22 mouse cellular contexts compared by ENCODE assay signal in the genomic region with DNA sequence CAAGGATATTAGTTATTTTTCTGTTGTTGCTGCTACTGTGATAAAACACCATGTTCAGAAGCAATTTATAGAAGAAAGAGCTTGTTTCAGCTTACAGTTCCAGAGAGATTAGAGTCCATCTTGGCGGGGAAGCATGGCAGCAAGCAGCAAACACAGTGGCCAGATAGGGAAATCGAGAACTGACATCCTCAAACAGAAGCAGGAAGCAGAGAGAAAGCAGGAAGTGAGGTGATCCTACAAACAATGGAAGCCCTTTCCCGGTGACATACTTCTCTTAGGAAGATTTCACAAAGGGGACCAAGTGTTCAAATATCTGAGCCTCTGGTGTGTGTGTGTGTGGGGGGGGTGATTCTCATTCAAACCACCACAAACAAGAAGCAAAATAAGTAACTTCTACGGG.
DNase-seq lines count a peak whose midpoint lies in the region; ATAC-seq and TF ChIP-seq lines count a peak whose summit lies in the region.
"Had no signal": no experiment of that assay in that cellular context is flagged by ENCODE, and none has a peak within 500 bp of the region (broad histone marks: within the 10 kb centered on the region; RNA-seq: fewer than 3 reads in every experiment).

No protein-coding gene starts in this region.

- no peak for TF ChIP-seq EP300 in heart, postnatal 0 days (IDR thresholded peaks at IDR 0.05; ENCODE audit: low read depth)

- no peak for ATAC-seq in heart, postnatal 0 days (ENCODE audit: insufficient read depth, low read depth)
- no peak for ATAC-seq in kidney, embryonic 16.5 days (ENCODE audit: low FRiP score, low TSS enrichment)
- ATAC-seq in midbrain, embryonic 11.5 days (ENCODE audit: low FRiP score) = no peak
- ATAC-seq in megakaryocyte progenitor cell, adult 5-6 weeks (replicated peaks; ENCODE audit: poor library complexity) = peak; percentile 30; the same call in 1 of the 2 replicates
- ATAC-seq: activated CD4-positive, CD25-positive, alpha-beta regulatory T cell, adult 4 months; forebrain, embryonic 14.5 days; hindbrain, postnatal 0 days; Patski had no signal

- peak; percentile 16 for DNase-seq in heart, postnatal 0 days (ENCODE audit: low spot score)
- DNase-seq in heart, adult 9 months (ENCODE audit: low spot score in 2 of 2) = no peak
- DNase-seq in kidney, adult 18-20 months = no peak
- peak; percentile 28 for DNase-seq in midbrain, embryonic 11.5 days (ENCODE audit: low spot score, missing footprints)
- no peak for DNase-seq in midbrain, embryonic 10.5 days (ENCODE audit: low spot score)
- DNase-seq in embryonic facial prominence, embryonic 10.5 days (ENCODE audit: low spot score) = no peak
- DNase-seq: adrenal gland, postnatal 14 days; cerebellum, adult 18-20 months; gastrocnemius, postnatal 36 days; heart, adult 2 months; heart, postnatal 4 days had no signal

- no peaks in the 10 kb centered on the region for H3K36me3 ChIP-seq in heart, postnatal 0 days (replicated peaks; ENCODE audit: control insufficient read depth, insufficient read depth, low read length)
- H3K36me3 ChIP-seq in kidney, embryonic 16.5 days (ENCODE audit: insufficient read depth, low read length) = no peaks in the 10 kb centered on the region
- no peaks in the 10 kb centered on the region for H3K36me3 ChIP-seq in midbrain, embryonic 11.5 days (ENCODE audit: control insufficient read depth, insufficient read depth, low read length)
- H3K36me3 ChIP-seq in midbrain, embryonic 10.5 days = no peaks in the 10 kb centered on the region
- H3K36me3 ChIP-seq in embryonic facial prominence, embryonic 10.5 days (replicated peaks) = no peaks in the 10 kb centered on the region
- H3K36me3 ChIP-seq: embryonic facial prominence, embryonic 15.5 days; forebrain, embryonic 10.5 days; heart, embryonic 12.5 days; hindbrain, embryonic 13.5 days had no signal

- no peak overlapping the region for H3K4me2 ChIP-seq in heart, postnatal 0 days (ENCODE audit: low read depth, low read length)
- no peak overlapping the region for H3K4me2 ChIP-seq in kidney, embryonic 16.5 days (replicated peaks; ENCODE audit: low read depth, low read length)
- H3K4me2 ChIP-seq in midbrain, embryonic 11.5 days = no peak overlapping the region
- H3K4me2 ChIP-seq: embryonic facial prominence, embryonic 15.5 days; heart, embryonic 12.5 days; hindbrain, embryonic 13.5 days had no signal

- 61% methylated on average over 4 of the region's 4 CpGs for WGBS in heart, postnatal 0 days
- 76% methylated on average over 4 of the region's 4 CpGs for WGBS in kidney, embryonic 16.5 days
- 80% methylated on average over 4 of the region's 4 CpGs for WGBS in midbrain, embryonic 11.5 days
- WGBS in midbrain, embryonic 10.5 days = 77% methylated on average over 4 of the region's 4 CpGs
- 75% methylated on average over 4 of the region's 4 CpGs for WGBS in embryonic facial prominence, embryonic 10.5 days

- no peak overlapping the region for H3K9ac ChIP-seq in heart, postnatal 0 days (replicated peaks; ENCODE audit: low read depth, low read length)
- no peak overlapping the region; the same call in 1 of the 2 replicates for H3K9ac ChIP-seq in kidney, embryonic 16.5 days (replicated peaks; ENCODE audit: low read length)
- no peak overlapping the region for H3K9ac ChIP-seq in midbrain, embryonic 11.5 days (ENCODE audit: low read length)
- H3K9ac ChIP-seq: embryonic facial prominence, embryonic 15.5 days; heart, embryonic 12.5 days; hindbrain, embryonic 13.5 days had no signal

- H3K27ac ChIP-seq in heart, postnatal 0 days (ENCODE audit: low read depth) = no peak overlapping the region
- H3K27ac ChIP-seq in kidney, embryonic 16.5 days (ENCODE audit: low read length) = peak overlapping the region; percentile 78
- no peak overlapping the region for H3K27ac ChIP-seq in midbrain, embryonic 11.5 days (ENCODE audit: low read depth, low read length)
- no peak overlapping the region for H3K27ac ChIP-seq in midbrain, embryonic 10.5 days (replicated peaks)
- no peak overlapping the region for H3K27ac ChIP-seq in embryonic facial prominence, embryonic 10.5 days (replicated peaks)
- H3K27ac ChIP-seq: embryonic facial prominence, embryonic 15.5 days; forebrain, embryonic 10.5 days; heart, adult 2 months; hindbrain, embryonic 13.5 days; hindbrain, postnatal 0 days had no signal

- no peak for TF ChIP-seq CTCF in heart, postnatal 0 days (IDR thresholded peaks at IDR 0.05; ENCODE audit: low read depth)

- H3K4me3 ChIP-seq in heart, postnatal 0 days (ENCODE audit: low read depth, low read length) = no peak overlapping the region
- H3K4me3 ChIP-seq in kidney, embryonic 16.5 days (ENCODE audit: low read length) = no peak overlapping the region
- H3K4me3 ChIP-seq in midbrain, embryonic 11.5 days (ENCODE audit: low read depth, low read length) = no peak overlapping the region
- no peak overlapping the region for H3K4me3 ChIP-seq in midbrain, embryonic 10.5 days
- no peak overlapping the region for H3K4me3 ChIP-seq in embryonic facial prominence, embryonic 10.5 days
- H3K4me3 ChIP-seq: embryonic facial prominence, embryonic 15.5 days; erythroblast, embryonic 14.5 days; forebrain, embryonic 10.5 days; heart, adult 2 months; heart, embryonic 12.5 days; hindbrain, embryonic 13.5 days had no signal

- no peaks in the 10 kb centered on the region for H3K27me3 ChIP-seq in heart, postnatal 0 days (ENCODE audit: control insufficient read depth, insufficient read depth, low read length)
- H3K27me3 ChIP-seq in kidney, embryonic 16.5 days (ENCODE audit: insufficient read depth, low read length) = no peaks in the 10 kb centered on the region
- no peaks in the 10 kb centered on the region for H3K27me3 ChIP-seq in midbrain, embryonic 11.5 days (ENCODE audit: control insufficient read depth, insufficient read depth, low read length)
- no peaks in the 10 kb centered on the region for H3K27me3 ChIP-seq in midbrain, embryonic 10.5 days (ENCODE audit: low read depth, poor library complexity, severe bottlenecking)
- H3K27me3 ChIP-seq in embryonic facial prominence, embryonic 10.5 days (replicated peaks; ENCODE audit: low read depth, poor library complexity, severe bottlenecking) = no peaks in the 10 kb centered on the region
- H3K27me3 ChIP-seq: embryonic facial prominence, embryonic 15.5 days; heart, embryonic 12.5 days; hindbrain, embryonic 13.5 days; Patski had no signal

- no peaks in the 10 kb centered on the region for H3K9me3 ChIP-seq in heart, postnatal 0 days (replicated peaks; ENCODE audit: control insufficient read depth, low read length)
- H3K9me3 ChIP-seq in kidney, embryonic 16.5 days (ENCODE audit: low read length) = no peaks in the 10 kb centered on the region
- H3K9me3 ChIP-seq in midbrain, embryonic 11.5 days (ENCODE audit: control insufficient read depth, low read length) = no peaks in the 10 kb centered on the region
- no peaks in the 10 kb centered on the region for H3K9me3 ChIP-seq in midbrain, embryonic 10.5 days (replicated peaks)
- no peaks in the 10 kb centered on the region for H3K9me3 ChIP-seq in embryonic facial prominence, embryonic 10.5 days
- H3K9me3 ChIP-seq: embryonic facial prominence, embryonic 15.5 days; forebrain, embryonic 10.5 days; heart, embryonic 12.5 days; hindbrain, embryonic 13.5 days had no signal

- no peaks in the 10 kb centered on the region for H3K4me1 ChIP-seq in heart, postnatal 0 days (ENCODE audit: control insufficient read depth, insufficient read depth)
- peaks cover 19% of the 10 kb centered on the region for H3K4me1 ChIP-seq in kidney, embryonic 16.5 days (ENCODE audit: insufficient read depth, low read length)
- H3K4me1 ChIP-seq in midbrain, embryonic 11.5 days (ENCODE audit: control insufficient read depth, insufficient read depth, low read length) = no peaks in the 10 kb centered on the region
- peaks cover 5% of the 10 kb centered on the region for H3K4me1 ChIP-seq in midbrain, embryonic 10.5 days
- H3K4me1 ChIP-seq in embryonic facial prominence, embryonic 10.5 days = peaks cover 4% of the 10 kb centered on the region; the same call in 1 of the 2 replicates

Comparison
In these comparisons a context has a peak if more than half of its experiments do, and no peak if none do; other contexts are left out.
1. DNase-seq: peak in heart, postnatal 0 days (single experiment) and midbrain, embryonic 11.5 days (single experiment); none in heart, adult 9 months (0 of 2), kidney, adult 18-20 months (single experiment), midbrain, embryonic 10.5 days (single experiment) and embryonic facial prominence, embryonic 10.5 days (single experiment).